Mouse (Mus musculus): ENCODE measurements at regions not wholly inside any gene's neighbourhood (a gene's known extent, or its start where the extent isn't known, plus 50 kb on each side); places are given as distances from the start of the nearest gene placed in this dataset.

- H3K27me3 ChIP-seq (ENCODE audit: control insufficient read depth, insufficient read depth, low read depth, low read length): no peaks in the 10 kb centered on the region
- no peak overlapping the region for H3K9ac ChIP-seq (ENCODE audit: low read depth, low read length)
- H3K9me3 ChIP-seq (replicated peaks; ENCODE audit: control insufficient read depth, low read length): no peaks in the 10 kb centered on the region
- no peak for ATAC-seq (ENCODE audit: low read depth)
- H3K36me3 ChIP-seq (ENCODE audit: control insufficient read depth, insufficient read depth): no peaks in the 10 kb centered on the region
- no peak overlapping the region for H3K27ac ChIP-seq (ENCODE audit: low read length)
- H3K4me1 ChIP-seq (ENCODE audit: control insufficient read depth, low read depth, low read length): no peaks in the 10 kb centered on the region
- 55% methylated on average over 9 of the region's 9 CpGs for WGBS (ENCODE audit: insufficient replicate concordance)
- no peak overlapping the region for H3K4me3 ChIP-seq (ENCODE audit: low read depth, low read length)
- no peak overlapping the region for H3K4me2 ChIP-seq (ENCODE audit: low read depth, low read length)
These were observed 169.8 kb downstream of the Enc1 start for GRCm38 (mm10) chr13:97410550-97411201.

- Histone ChIP-seq H3K4me1 (ENCODE audit: control insufficient read depth, low read depth, low read length) (no peaks in the 10 kb centered on the region), H3K4me3 (ENCODE audit: low read depth, low read length) (no peak overlapping the region), H3K27ac (ENCODE audit: low read length) (no peak overlapping the region), H3K4me2 (ENCODE audit: low read depth, low read length) (no peak overlapping the region), H3K36me3 (ENCODE audit: control insufficient read depth, insufficient read depth) (no peaks in the 10 kb centered on the region), H3K9me3 (replicated peaks; ENCODE audit: control insufficient read depth, low read length) (no peaks in the 10 kb centered on the region), H3K9ac (ENCODE audit: low read depth, low read length) (no peak overlapping the region), H3K27me3 (ENCODE audit: control insufficient read depth, insufficient read depth, low read depth, low read length) (no peaks in the 10 kb centered on the region)
- ATAC-seq (ENCODE audit: low read depth): no peak
- WGBS (ENCODE audit: insufficient replicate concordance): 64% methylated on average over 6 of the region's 6 CpGs
These were observed 169.1 kb downstream of the Enc1 start for GRCm38 (mm10) chr13:97409891-97410525.

DNA sequence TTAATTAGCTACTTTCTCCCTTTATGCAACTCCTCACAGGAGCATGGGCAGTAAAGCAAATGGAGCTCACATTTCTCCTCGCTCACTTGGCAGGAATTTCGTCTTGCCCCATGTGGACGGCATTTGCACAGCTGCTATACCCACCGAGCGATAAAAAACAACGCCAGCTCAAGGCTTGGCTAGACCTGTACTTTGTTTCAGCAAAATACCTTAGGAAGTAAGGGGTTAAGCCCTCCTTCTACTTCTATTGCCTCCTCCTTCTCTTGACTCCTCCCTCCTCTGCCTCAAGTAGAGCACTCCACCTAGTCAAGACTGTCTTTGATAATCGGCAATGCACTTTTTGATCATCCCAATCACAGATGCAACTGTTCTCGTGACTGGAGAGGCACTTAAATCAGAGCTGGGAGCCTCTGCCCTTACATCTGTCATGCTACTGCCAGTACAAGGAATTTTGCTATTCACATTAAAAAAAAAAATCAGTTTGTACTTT, 168.4 kb downstream of the Enc1 start:
- Histone ChIP-seq H3K4me1 (ENCODE audit: control insufficient read depth, low read depth, low read length) (no peaks in the 10 kb centered on the region), H3K36me3 (ENCODE audit: control insufficient read depth, insufficient read depth) (no peaks in the 10 kb centered on the region), H3K4me2 (ENCODE audit: low read depth, low read length) (no peak overlapping the region), H3K27me3 (ENCODE audit: control insufficient read depth, insufficient read depth, low read depth, low read length) (no peaks in the 10 kb centered on the region), H3K9ac (ENCODE audit: low read depth, low read length) (no peak overlapping the region), H3K27ac (ENCODE audit: low read length) (no peak overlapping the region), H3K4me3 (ENCODE audit: low read depth, low read length) (no peak overlapping the region), H3K9me3 (replicated peaks; ENCODE audit: control insufficient read depth, low read length) (no peaks in the 10 kb centered on the region)
- no peak for ATAC-seq (ENCODE audit: low read depth)
- WGBS (ENCODE audit: insufficient replicate concordance): 60% methylated on average over 8 of the region's 8 CpGs

DNA sequence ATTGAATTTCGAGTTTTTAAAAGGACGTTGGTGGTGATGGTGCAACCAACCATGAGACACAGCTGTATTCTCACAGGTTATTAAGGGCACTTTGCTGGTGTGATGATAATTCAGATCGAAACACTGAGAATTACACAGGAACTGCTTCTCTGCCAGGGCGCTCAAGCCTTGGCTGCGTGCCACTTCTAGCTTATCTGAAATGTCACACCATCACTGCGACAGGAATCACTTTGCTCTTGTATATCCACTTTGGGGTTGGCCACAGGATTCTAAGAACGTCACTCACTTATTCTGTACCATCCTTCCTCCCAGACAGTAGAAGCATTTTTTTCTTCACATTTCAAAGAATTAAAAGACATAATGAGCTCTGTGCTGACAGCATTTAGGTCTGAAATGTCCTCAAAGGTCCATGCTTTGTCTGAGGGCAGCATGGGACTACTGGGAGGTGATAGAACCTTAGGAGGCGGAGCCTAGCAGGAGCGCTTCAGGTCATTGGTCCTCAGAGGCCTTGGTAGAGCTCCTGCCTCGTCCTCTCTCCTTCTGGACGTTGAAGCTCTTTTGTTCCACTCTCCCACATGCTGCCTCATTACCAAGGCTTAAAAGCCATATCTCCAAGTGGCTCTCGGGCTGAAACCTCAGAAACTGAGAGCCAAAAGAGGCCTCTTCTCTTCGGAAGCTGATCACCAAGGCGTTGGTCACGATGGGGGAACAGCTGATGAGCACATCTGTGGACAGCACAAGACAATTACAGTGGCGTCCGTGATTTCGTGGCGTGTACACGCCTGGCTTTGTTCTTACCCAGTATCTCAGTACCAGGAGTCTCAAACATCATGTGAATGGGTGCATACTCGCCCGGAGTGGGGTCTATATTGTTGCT, 167.7 kb downstream of the Enc1 start:
- ATAC-seq (ENCODE audit: low read depth): no peak
- no peak overlapping the region for H3K4me3 ChIP-seq (ENCODE audit: low read depth, low read length)
- no peak overlapping the region for H3K4me2 ChIP-seq (ENCODE audit: low read depth, low read length)
- no peak overlapping the region for H3K27ac ChIP-seq (ENCODE audit: low read length)
- H3K36me3 ChIP-seq (ENCODE audit: control insufficient read depth, insufficient read depth): no peaks in the 10 kb centered on the region
- 60% methylated on average over 22 of the region's 22 CpGs for WGBS (ENCODE audit: insufficient replicate concordance)
- H3K27me3 ChIP-seq (ENCODE audit: control insufficient read depth, insufficient read depth, low read depth, low read length): no peaks in the 10 kb centered on the region
- no peaks in the 10 kb centered on the region for H3K4me1 ChIP-seq (ENCODE audit: control insufficient read depth, low read depth, low read length)
- no peaks in the 10 kb centered on the region for H3K9me3 ChIP-seq (replicated peaks; ENCODE audit: control insufficient read depth, low read length)
- no peak overlapping the region for H3K9ac ChIP-seq (ENCODE audit: low read depth, low read length)

GRCm38 (mm10) chr13:97407773-97408172, 166.9 kb downstream of the Enc1 start:
- ATAC-seq (ENCODE audit: low read depth): no peak
- no peaks in the 10 kb centered on the region for H3K4me1 ChIP-seq (ENCODE audit: control insufficient read depth, low read depth, low read length)
- no peaks in the 10 kb centered on the region for H3K27me3 ChIP-seq (ENCODE audit: control insufficient read depth, insufficient read depth, low read depth, low read length)
- H3K27ac ChIP-seq (ENCODE audit: low read length): no peak overlapping the region
- H3K9ac ChIP-seq (ENCODE audit: low read depth, low read length): no peak overlapping the region
- H3K4me3 ChIP-seq (ENCODE audit: low read depth, low read length): no peak overlapping the region
- no peaks in the 10 kb centered on the region for H3K9me3 ChIP-seq (replicated peaks; ENCODE audit: control insufficient read depth, low read length)
- WGBS (ENCODE audit: insufficient replicate concordance): 34% methylated on average over 2 of the region's 2 CpGs
- no peaks in the 10 kb centered on the region for H3K36me3 ChIP-seq (ENCODE audit: control insufficient read depth, insufficient read depth)
- H3K4me2 ChIP-seq (ENCODE audit: low read depth, low read length): no peak overlapping the region

DNA sequence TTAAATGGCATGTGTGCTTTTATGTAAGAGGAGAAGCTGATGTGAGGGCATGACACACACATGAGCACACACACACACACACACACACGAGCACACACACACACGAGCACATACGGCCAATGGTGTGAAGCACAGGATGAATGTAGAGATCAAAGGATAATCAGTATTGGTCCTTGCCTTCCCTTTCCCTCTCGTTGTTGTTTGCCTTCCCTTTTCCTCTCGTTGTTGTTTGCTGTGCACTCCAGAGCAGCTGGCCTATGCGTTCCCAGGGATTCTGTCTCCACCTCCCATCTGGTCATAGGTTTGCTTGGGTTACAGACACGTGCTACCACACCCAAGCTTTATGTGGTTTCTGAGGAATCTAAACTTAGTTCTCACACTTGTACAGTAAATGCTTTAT, 165.8 kb downstream of the Enc1 start:
- no peak overlapping the region for H3K4me3 ChIP-seq (ENCODE audit: low read depth, low read length)
- H3K27me3 ChIP-seq (ENCODE audit: control insufficient read depth, insufficient read depth, low read depth, low read length): no peaks in the 10 kb centered on the region
- no peaks in the 10 kb centered on the region for H3K36me3 ChIP-seq (ENCODE audit: control insufficient read depth, insufficient read depth)
- H3K9me3 ChIP-seq (replicated peaks; ENCODE audit: control insufficient read depth, low read length): no peaks in the 10 kb centered on the region
- 27% methylated on average over 7 of the region's 7 CpGs for WGBS (ENCODE audit: insufficient replicate concordance)
- no peak overlapping the region for H3K4me2 ChIP-seq (ENCODE audit: low read depth, low read length)
- ATAC-seq (ENCODE audit: low read depth): peak; percentile 41; the same call in 1 of the 2 replicates
- no peak overlapping the region for H3K27ac ChIP-seq (ENCODE audit: low read length)
- no peak overlapping the region for H3K9ac ChIP-seq (ENCODE audit: low read depth, low read length)
- no peaks in the 10 kb centered on the region for H3K4me1 ChIP-seq (ENCODE audit: control insufficient read depth, low read depth, low read length)

DNA sequence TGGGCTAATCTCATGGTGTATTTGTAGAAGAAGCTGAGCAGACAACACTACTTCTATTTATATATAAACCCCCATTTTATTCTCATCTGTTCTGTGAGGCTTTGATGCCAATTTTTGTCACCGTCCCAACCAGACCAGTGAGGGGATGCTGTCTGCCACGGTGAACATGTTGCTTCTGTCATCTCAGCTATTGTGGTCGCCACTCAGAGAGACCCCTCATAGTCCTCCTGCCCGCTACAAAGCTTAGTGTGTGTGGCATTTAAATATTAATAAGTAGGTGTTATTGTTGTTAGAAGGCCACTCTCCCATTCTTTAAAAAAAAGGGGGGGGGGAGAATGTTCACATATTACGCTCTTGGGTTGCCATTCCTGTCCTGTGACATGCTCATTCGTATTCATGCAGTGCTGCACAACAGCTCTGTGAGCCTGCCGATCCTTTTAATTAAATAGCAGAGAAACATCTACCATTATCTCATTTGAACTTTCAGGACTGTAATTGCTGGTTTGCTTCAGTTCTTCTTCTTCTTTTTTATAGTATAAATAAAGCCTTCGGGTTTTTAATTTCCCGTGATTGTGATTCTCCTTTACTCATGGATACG, 161.4 kb downstream of the Enc1 start:
- no peaks in the 10 kb centered on the region for H3K9me3 ChIP-seq (replicated peaks; ENCODE audit: control insufficient read depth, low read length)
- no peak overlapping the region for H3K27ac ChIP-seq (ENCODE audit: low read length)
- H3K27me3 ChIP-seq (ENCODE audit: control insufficient read depth, insufficient read depth, low read depth, low read length): no peaks in the 10 kb centered on the region
- no peaks in the 10 kb centered on the region for H3K36me3 ChIP-seq (ENCODE audit: control insufficient read depth, insufficient read depth)
- H3K9ac ChIP-seq (ENCODE audit: low read depth, low read length): no peak overlapping the region
- no peak overlapping the region for H3K4me2 ChIP-seq (ENCODE audit: low read depth, low read length)
- H3K4me1 ChIP-seq (ENCODE audit: control insufficient read depth, low read depth, low read length): no peaks in the 10 kb centered on the region
- ATAC-seq (ENCODE audit: low read depth): no peak
- H3K4me3 ChIP-seq (ENCODE audit: low read depth, low read length): no peak overlapping the region
- WGBS (ENCODE audit: insufficient replicate concordance): 68% methylated on average over 10 of the region's 10 CpGs

DNA sequence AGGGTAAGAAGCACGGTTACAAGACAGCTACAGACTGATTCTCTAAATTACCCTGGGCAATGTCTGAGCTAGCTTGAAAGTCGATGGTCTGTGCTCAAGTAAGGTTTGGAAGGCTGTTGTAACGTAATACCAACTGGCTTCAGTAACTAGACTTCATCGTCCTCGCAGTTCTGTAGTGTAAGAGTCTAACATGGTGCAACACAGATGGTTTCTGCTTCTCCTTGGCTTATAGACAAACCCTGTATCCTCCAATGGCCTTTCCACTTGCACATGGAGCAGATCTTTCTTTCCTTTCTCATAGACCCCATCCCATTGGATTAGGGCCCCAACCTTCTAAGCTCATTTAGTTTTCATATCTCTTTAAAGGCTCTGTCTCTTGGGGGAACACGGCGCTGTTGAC, 160.7 kb downstream of the Enc1 start:
- H3K4me1 ChIP-seq (ENCODE audit: control insufficient read depth, low read depth, low read length): no peaks in the 10 kb centered on the region
- no peaks in the 10 kb centered on the region for H3K9me3 ChIP-seq (replicated peaks; ENCODE audit: control insufficient read depth, low read length)
- no peak overlapping the region for H3K4me2 ChIP-seq (ENCODE audit: low read depth, low read length)
- no peaks in the 10 kb centered on the region for H3K36me3 ChIP-seq (ENCODE audit: control insufficient read depth, insufficient read depth)
- no peak overlapping the region for H3K4me3 ChIP-seq (ENCODE audit: low read depth, low read length)
- 70% methylated on average over 7 of the region's 7 CpGs for WGBS (ENCODE audit: insufficient replicate concordance)
- no peak overlapping the region for H3K9ac ChIP-seq (ENCODE audit: low read depth, low read length)
- H3K27ac ChIP-seq (ENCODE audit: low read length): no peak overlapping the region
- no peak for ATAC-seq (ENCODE audit: low read depth)
- no peaks in the 10 kb centered on the region for H3K27me3 ChIP-seq (ENCODE audit: control insufficient read depth, insufficient read depth, low read depth, low read length)
